Mouse (Mus musculus) right cerebral cortex, postnatal 10 days (tissue): Measurements from ENCODE around the gene Fam98b.

ENCODE experiments used
- DNase-seq, 2 experiments: peaks; one replicate each; pipeline ENCODE4 v3.0.0; 2021; ENCODE audit warnings: low spot score in 2 of 2

Gene Fam98b

DNA sequence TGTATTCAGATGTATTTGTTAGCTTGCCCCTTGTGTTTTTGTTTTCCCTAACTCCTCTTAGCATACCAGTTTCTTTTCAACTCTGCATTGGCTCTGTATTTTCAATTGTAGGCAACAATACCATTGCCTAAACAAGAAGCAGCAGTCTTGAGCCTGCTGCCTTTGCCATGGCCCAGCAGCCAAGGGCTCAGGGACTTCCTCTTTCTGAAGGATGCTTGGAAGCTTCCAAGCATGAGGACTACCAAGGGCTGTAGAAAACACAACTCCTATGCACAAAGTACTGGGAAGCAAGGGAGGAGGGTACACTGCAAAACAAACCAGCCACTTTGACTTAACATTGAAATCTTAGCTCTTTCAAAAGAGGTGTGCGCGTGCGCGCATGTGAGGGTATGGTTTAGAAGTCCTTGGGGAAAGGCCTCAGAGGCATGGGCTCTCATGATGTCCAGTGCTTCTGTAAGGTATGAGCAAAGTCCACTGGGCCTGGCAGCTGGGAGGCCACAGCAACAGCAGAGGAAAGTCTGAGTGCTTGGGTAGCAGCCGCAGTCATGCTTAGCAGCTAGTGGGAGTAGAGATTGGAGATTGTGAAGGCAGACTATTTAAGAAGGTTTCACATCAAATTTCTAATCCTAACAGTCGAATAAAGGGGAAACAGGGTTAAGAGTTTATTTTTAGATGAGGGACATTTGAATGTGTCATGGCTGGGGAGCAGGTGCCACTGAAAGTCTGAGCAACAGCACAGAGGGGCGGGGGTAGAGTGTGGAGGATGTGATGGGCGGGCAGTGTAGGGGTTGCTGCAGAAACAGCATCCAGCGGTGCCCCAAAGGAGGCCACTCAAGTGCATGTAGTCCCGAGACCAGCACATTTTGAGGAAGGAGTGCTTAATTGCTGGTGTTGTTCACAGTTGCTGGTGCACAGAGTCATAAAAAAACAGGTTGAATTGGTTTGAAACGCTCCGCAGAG lies 54.1 kb downstream of the Fam98b start:
- no peak for DNase-seq

GRCm38 (mm10) chr2:117304941-117305340 lies 55.4 kb downstream of the Fam98b start:
- peak in 1 of 2 experiments; percentile 14 for DNase-seq

GRCm38 (mm10) chr2:117307959-117308358 lies 58.4 kb downstream of the Fam98b start:
- peak in 1 of 2 experiments; percentile 23 for DNase-seq

DNA sequence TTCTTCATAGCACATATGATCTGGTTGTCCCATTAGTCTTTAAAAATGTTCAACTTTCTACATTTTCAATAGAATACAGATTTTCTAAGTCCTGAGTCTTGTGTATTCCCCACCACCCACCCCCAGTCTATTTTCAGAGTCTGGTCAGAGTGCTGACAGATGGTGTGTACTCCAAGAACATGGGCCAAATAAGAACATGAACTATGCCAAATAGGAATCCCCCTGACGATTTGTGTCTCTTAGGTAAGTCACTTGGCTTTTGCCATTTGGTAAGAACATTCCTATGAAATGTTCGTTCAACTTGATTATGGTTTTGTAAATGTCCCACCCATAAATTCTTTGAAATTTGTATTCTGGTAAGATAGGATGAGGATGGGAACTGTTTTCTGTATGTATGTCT lies 59.5 kb downstream of the Fam98b start:
- DNase-seq, result peak in 1 of 2 experiments; percentile 4

DNA sequence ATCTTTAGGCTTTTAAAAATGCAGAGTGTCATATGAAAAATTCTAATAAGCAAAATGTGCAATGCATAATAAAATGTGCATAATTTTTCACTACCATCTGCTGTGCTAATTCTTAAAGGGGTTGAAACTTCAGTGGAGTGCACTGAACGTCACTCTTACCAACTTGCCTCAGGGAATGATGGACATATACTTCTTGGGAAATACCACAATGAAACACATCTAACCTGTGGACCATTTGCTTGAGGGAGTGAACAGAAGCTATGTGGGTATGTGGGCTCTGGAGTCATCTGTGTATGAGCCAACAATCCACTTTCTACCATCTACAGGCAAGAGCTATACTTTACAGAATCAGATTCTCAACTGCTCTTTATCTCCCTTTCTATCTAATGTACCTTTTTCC lies 61.8 kb downstream of the Fam98b start:
- DNase-seq, result peak in 1 of 2 experiments; percentile 4

- no peak for DNase-seq
Measured at GRCm38 (mm10) chr2:117312030-117312429, 62.5 kb downstream of the Fam98b start.

DNA sequence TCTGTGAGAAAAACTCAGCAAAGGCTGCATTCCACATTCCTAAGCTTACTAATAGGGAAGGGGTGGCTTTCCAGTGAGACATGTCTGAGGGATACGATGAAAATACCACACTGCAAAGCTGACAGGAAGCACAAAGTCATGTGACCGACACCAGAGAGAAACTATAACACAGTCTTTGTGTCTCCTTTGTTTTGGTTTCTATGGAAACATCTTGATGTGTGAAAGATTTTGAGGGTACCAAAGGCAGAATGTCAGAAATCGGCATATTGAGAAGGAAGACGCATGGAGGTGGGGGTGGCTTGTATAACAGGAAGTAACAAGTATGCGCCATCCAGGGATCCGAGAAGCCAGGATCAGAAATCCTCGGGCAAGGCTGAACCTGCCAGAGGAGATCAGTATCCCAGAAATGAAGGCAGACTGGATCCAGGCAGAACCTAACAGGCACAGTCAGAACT lies 62.9 kb downstream of the Fam98b start:
- DNase-seq, result peak; percentile 32 to 57

GRCm38 (mm10) chr2:117313586-117314235 lies 64.2 kb downstream of the Fam98b start:
- DNase-seq, result peak in 1 of 2 experiments; percentile 18

DNA sequence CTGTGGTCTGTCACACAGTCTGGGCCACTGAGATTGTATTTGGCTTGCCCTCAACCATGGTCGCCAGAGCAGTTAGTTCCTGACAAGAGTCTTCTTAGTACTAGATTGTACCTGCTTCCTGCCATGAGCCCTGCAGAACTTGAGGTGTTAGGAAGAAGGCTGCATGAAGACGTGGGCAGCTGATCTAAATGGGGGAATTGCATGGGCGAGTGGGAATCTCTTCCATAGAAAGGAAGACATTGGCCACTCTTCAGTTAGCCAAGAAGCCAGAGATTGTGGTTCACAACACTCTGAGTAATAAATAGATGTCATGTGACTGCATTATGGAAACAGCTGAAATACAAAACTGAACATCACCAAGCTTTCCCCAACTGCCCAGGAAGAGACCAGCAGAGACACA lies 69.5 kb downstream of the Fam98b start:
- no peak for DNase-seq
